Mouse (Mus musculus): ENCODE results near the gene Shroom4.
"Not testable (repeated sequence)": the region's sequence is repeated elsewhere in the genome, so short reads cannot be mapped to it uniquely, and the experiment has no call there.

The Shroom4 gene

DNA sequence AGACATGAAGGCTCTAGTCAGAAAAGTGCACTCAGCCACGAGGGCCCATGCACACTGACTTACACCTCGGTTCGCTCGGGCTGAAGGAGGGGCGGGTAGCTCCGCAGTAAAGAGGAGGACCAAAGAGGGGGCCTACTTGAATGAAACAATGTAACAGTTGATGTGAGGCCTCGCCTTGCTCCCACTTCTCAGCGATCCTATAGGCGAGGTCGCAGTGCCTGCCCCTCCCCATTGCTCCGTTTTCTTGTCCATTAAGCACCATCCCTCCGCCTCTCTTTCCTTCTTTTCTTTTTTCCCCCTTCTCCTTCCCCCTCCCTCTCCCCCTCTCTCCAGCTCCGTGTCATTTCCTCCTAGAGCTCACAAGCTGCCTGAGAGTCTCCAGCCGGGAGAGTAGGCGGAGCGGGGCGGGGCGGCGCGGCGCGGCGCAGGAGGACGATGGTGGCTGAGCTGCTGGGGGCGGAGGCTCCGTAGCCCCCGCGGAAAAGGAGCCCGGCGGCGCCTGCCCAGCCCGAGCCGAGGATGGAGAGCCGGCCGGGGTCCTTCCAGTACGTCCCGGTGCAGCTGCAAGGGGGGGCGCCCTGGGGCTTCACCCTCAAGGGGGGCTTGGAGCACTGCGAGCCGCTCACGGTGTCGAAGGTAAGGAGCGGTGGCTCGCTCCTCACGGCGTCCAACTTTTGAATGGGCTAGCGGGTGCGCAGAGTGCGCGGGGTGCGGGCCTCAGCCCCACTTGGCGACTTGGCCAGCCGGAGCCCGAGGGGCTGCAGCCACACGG, at the start of gene Shroom4:
Gene Shroom4, plus strand, starts transcription at position 229 of the 772 bp plus-strand sequence.
- in situ Hi-C loops (cut with MseI, MboI), result no loop called here

DNA sequence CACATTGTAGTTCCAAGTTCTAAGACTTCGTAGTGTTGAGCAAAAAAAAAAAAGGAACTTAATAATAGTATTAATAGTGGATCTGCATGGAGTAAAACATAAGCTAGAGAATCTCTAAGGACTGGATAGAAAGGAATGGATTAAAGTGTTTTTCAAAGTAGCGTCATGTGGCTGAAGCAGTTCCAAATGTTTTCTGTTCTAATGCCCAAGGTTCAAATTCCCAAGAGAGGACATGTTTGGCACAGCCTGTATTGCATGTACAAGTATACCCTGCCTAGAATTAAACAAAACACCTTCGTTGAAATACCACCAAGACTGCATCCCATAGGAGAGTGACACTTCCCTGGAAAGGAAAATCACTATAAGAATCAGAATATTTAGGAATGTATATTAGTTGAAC, 42.8 kb upstream of the Shroom4 start:
- in situ Hi-C loops (cut with MseI, MboI), result no loop called here

DNA sequence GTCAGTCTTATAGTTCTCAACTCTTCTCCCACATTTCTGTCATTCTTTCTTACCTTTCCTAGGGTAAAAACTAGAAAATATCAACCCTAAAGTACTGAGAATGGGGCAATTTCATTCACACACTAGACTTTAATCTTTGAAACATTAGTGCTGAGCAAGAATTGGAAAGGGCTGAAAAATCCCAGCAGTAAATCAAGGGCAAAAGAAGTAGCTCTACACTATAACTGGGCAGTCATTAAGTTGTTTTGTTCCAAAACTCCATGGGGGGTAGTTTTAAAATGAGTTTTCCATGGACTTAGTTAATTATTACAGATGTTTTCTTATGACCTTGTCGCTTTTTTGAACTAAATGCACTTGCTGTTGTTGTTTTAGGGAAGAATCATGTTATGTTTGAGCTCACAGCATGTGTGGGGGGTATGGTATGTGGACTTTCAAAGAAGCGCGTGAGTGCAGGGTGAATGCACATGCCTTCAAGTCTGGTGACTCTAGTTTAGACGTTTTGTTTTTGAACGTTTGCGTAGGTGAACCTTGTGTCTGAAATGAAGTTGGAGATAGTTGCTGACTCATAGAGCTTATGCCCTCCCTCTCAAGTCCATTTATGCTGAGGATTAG, 42.0 kb upstream of the Shroom4 start:
- in situ Hi-C loops (cut with MseI, MboI), result no loop called here

GRCm38 (mm10) chrX:6368822-6369221, 30.8 kb upstream of the Shroom4 start:
- in situ Hi-C loops (cut with MseI, MboI), result no loop called here

DNA sequence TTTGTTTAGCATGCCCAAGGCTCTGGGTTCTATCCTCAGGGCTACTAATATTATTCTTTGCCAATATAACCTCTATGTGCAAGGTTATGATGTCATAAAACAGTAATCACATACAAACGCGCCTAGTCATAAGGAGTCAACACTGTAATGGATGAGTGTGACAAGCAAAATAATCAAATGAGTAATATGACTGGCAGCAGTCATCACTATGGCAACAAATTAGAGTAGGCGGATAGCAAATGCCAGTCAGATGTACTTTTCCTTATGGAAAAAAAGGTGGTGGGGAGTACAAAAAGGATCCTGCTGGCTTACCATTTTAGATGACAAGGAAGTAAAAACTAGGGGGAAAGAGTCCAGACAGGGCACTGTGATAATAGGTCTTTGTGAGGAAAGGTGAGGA, 28.9 kb upstream of the Shroom4 start:
- in situ Hi-C loops (cut with MseI, MboI), result no loop called here

GRCm38 (mm10) chrX:6393861-6394260, 5.8 kb upstream of the Shroom4 start:
- in situ Hi-C loops (cut with MseI, MboI), result no loop called here

DNA sequence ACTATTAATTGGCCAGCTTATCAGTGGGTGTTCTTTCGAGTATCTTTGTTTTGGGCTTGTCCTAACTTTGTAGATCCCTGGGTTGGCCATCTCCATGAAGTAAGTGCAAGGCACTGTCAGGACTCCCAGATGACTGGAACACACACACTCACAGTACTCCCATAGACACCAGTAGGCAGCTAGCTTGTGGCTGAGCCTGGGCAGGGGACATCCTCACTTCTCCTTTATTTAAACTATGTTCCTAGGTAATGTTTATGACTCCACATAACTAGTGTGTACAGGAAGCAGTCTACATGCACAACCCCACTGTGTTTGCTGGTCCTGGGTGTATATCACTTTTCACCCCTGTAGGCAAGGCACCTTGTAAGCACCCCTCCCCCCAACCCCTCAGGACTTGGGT, 461 bp upstream of the Shroom4 start:
- in situ Hi-C loops (cut with MseI, MboI), result no loop called here

DNA sequence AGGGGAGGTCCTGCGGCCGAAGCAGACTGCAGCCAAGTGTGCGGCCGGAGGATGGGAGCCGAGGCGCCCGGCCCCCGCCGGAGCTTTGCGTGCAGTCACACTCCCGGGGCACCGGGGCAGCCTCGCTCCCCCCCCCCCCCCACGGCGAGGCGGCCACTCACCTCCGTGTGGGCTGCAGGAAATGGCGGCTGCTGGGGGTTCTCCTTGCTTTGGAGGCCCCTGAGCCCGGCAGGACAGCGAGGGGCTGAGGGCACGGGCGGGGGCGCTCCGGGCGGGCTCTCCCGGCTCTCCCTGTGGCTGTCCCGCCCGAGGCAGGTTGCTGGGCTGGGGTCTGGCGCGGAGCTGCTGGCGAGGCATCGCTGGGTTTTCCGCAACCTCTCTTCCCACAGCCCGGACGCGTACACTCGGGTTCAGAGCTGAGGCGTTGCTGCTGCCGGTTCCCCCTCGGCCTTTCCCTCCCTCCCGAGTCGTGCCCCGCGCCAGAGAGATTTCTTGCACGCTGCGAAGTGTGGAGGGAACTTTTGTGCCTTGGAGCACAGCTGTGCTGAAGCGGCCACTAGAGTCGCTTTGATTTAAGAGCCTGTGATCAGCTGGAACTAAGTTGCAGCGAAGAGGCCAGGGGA, 855 bp downstream of the Shroom4 start:
- in situ Hi-C loops (cut with MseI, MboI), result no loop called here

- in situ Hi-C loops (cut with MseI, MboI), result no loop called here
Observed at GRCm38 (mm10) chrX:6402921-6403320, 3.3 kb downstream of the Shroom4 start.

GRCm38 (mm10) chrX:6409114-6409513, 9.5 kb downstream of the Shroom4 start:
- in situ Hi-C loops (cut with MseI, MboI), result no loop called here

GRCm38 (mm10) chrX:6415412-6415811, 15.8 kb downstream of the Shroom4 start:
- in situ Hi-C loops (cut with MseI, MboI), result loop anchor here in 1 of 2 experiments (5.0 kb wide), 1 partner anchor 37 kb away; no protein-coding TSS in a partner anchor

DNA sequence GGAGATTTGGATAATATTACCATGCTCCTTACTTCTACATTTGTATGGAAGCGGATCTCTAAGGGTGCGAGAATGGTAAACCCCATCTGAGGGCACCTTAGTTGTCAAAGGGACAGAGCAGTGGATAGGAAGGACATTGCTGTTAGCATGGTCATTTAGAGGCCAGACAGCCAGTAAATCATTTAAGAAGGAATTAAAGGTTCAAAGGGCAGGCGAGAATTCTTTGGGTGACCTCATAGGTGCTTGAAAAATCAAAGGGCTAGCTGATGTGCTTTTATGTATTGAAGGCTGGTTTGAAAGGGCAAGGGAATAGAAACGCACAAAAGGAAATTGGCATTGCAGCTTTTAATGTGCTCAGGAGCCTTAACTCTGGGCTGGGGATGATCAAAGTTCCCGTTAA, 16.3 kb downstream of the Shroom4 start:
- in situ Hi-C loops (cut with MseI, MboI), result loop anchor here in 1 of 2 experiments (5.0 kb wide), 1 partner anchor 36 kb away; no protein-coding TSS in a partner anchor

- in situ Hi-C loops (cut with MseI, MboI), result loop anchor here in 1 of 2 experiments (5.0 kb wide), 1 partner anchor 34 kb away; no protein-coding TSS in a partner anchor
Observed at GRCm38 (mm10) chrX:6418140-6418539, 18.5 kb downstream of the Shroom4 start.

DNA sequence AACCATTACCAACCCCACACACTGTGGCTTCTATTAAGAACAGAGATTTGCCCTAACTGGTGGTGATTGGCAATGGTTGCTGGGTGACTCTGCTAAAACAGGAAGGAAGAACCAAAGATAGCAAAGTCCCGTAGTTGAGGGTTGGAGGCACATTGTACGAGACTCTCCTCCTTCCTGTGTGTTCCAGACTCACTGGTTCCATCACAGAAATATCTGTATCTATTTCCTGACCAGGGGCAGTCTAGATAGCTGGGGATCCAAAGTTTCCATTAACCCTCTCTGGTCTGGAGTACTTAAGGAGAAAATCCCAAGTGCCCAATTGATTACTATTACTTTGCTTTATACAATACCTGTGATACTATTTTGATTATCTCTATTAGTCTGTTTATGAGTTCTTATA, 35.6 kb downstream of the Shroom4 start:
- in situ Hi-C loops (cut with MseI, MboI), result no loop called here

- in situ Hi-C loops (cut with MseI, MboI), result no loop called here
Observed at GRCm38 (mm10) chrX:6446422-6446821, 46.8 kb downstream of the Shroom4 start.

DNA sequence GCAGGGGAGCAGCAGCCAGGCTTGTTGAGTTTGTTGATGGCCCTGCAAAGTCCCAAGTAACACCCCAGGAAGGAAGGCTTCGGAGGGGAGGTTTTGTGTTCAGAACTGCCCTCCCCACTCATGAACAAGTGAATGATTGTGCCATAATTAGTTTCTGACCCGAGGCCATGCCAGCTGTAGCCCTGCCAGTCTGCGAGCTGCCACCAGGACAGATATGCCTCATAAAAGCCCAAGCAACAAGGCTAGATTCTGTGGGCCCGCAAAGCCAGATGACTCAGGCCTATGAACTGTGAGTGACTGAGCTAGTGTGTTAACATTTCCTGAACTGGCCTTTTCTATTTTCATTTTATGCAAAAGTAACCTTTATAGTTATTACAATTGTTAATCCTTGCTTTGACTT, 48.3 kb downstream of the Shroom4 start:
- in situ Hi-C loops (cut with MseI, MboI), result no loop called here

DNA sequence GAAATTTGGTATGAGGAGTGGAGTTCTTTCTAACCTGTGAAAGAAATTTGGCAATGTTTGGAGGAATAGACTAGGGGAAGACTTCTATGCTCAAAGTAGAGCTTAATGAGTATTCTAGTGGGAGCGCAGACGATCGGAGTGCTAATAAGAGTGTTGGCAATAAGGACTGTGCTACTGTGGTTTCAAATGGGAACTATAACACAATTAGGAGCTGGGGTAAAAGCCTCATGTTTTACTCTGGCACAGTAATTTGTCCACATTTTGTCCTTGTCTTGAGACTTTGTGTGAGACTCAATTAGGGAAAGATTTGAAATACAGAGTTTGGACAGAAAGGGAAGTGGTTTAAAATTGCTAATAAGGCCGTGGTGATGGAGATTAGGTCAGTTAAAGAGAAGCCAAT, 53.6 kb downstream of the Shroom4 start:
- in situ Hi-C loops (cut with MseI, MboI), result loop anchor here in 1 of 2 experiments (5.0 kb wide), 1 partner anchor 36 kb away; no protein-coding TSS in a partner anchor

DNA sequence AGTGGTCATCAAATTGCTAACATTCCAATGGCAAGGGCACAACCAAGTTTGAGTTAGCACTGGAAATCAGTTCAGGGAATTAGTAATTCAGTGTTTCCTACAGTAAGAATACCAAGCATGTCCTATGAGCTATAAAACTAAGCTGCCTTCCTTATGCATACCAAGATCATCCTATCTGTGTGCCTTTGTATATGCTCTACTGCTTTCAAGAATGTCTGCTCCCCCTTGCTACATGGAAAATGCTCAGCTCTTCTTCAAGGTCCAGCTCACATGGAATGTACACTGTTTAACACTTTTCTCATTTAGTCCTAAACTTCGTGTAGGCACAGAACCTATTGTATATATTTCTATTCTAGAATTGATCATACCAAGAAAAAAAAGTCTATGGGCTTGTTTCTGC, 69.6 kb downstream of the Shroom4 start:
- in situ Hi-C loops (cut with MseI, MboI), result not testable (repeated sequence)

- in situ Hi-C loops (cut with MseI, MboI), result not testable (repeated sequence)
Observed at GRCm38 (mm10) chrX:6472563-6472962, 72.9 kb downstream of the Shroom4 start.

DNA sequence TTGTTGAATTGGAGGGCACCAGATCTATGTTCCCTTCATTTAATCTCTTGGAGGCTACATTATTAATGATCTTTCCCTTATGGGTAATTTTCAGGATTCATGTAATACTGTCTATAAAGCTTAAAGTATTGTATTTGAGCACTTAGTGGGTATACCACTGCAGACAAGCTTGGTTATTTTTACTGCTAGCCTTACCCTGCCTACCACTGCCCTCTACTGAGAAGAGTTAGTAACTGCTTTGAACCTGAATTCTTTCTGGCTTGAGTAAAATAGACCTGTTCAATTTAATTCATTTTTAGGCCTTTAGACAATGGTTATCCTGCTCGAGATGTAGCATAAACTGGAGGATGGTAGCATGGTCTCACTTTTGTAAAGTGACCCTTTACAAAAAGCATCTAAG, 75.5 kb downstream of the Shroom4 start:
- in situ Hi-C loops (cut with MseI, MboI), result no loop called here

- in situ Hi-C loops (cut with MseI, MboI), result no loop called here
Observed at GRCm38 (mm10) chrX:6482268-6482667, 82.6 kb downstream of the Shroom4 start.

DNA sequence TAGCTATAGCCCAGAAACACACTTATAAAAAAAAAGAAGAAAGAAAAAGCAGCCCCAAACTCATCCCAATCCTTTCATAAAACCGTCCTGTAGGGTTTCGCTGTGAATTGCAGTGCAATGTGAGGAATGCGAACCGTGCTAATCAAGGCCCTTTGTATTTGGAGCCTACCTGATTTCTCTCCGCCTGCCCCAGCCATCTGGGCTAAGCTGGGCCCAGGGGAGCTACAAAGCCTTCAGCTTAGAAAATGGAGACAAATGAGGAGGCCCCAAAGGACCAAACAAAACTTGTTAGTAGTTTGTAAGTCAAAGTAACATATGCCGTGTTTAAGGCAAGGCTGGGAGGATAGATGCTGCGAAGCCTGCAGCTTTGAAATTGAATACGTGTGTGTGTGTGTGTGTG, 84.2 kb downstream of the Shroom4 start:
- in situ Hi-C loops (cut with MseI, MboI), result no loop called here

DNA sequence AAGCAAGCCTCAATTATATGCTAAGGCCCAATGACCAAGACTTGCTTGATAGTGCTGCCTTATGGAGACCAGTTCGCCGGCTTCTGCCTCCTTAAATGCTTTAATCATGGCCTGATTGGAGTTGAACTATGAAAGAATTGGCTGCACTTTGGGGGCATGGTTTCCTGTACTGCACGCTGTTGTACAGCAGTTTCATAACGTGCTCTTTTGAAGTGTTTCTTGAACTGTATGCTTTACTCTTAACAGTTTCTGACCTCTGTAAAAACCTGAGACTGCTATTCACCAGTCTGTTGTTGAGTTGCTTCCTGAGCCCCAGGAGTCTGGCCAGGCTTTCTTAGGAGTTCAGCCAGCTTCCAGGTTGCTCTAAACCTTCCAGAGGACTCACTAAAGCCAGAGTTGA, 90.8 kb downstream of the Shroom4 start:
- in situ Hi-C loops (cut with MseI, MboI), result no loop called here
